Mouse (Mus musculus) embryonic facial prominence, embryonic 14.5 days (tissue): ENCODE results near the gene Dok7. TPM values are rescaled to one million over a fixed set of nuclear protein-coding genes. Genes with fewer than 3 reads are reported as not detected.

Source experiments
- ATAC-seq: fragments of 200-750 bp; cut with Nextera tagmentation; 2 replicates; pipeline ENCODE4 v1.8.0; 2017; ENCODE audit warnings: low read depth, moderate number of reproducible peaks, moderate TSS enrichment
- DNase-seq: peaks from one replicate; pipeline ENCODE4 v3.0.0-alpha.2; 2015; ENCODE audit warnings: low spot score
- H3K27ac ChIP-seq: fragments of 300-500 bp; sonication (generic); replicated peaks from 2 replicates; pipeline ENCODE4 v1.5.1; 2014; ENCODE audit warnings: low read depth, mild to moderate bottlenecking, low read length, moderate library complexity
- H3K27me3 ChIP-seq: fragments of 300-500 bp; sonication (generic); replicated peaks from 2 replicates; pipeline ENCODE4 v1.6.1; 2014; ENCODE audit warnings: low read length; ENCODE audit not compliant: control insufficient read depth, insufficient read depth
- H3K36me3 ChIP-seq: fragments of 300-500 bp; sonication (generic); 2 replicates; pipeline ENCODE4 v1.6.1; 2014; ENCODE audit warnings: low read length, mixed read lengths; ENCODE audit not compliant: control insufficient read depth, insufficient read depth
- H3K4me1 ChIP-seq: fragments of 300-500 bp; sonication (generic); 2 replicates; pipeline ENCODE4 v1.6.1; 2014; ENCODE audit warnings: antibody characterized with exemption, low read length; ENCODE audit not compliant: control insufficient read depth, insufficient read depth
- H3K4me2 ChIP-seq: fragments of 300-500 bp; sonication (generic); 2 replicates; pipeline ENCODE4 v1.6.1; 2014; ENCODE audit warnings: low read depth, mild to moderate bottlenecking, low read length, moderate library complexity, mixed read lengths
- H3K4me3 ChIP-seq: fragments of 300-500 bp; sonication (generic); 2 replicates; pipeline ENCODE4 v1.5.1; 2014; ENCODE audit warnings: low read depth, mild to moderate bottlenecking, low read length
- H3K9ac ChIP-seq: fragments of 300-500 bp; sonication (generic); 2 replicates; pipeline ENCODE4 v1.6.1; 2014; ENCODE audit warnings: low read depth, mild to moderate bottlenecking, low read length, moderate library complexity, mixed read lengths
- H3K9me3 ChIP-seq: fragments of 300-500 bp; sonication (generic); 2 replicates; pipeline ENCODE4 v1.6.1; 2016; ENCODE audit warnings: low read length; ENCODE audit not compliant: control insufficient read depth
- WGBS: fragments of 180-500 bp; shearing (Covaris S2); extraction: QIAGEN DNeasy Blood & Tissue Kit; methylation state at CpG from one replicate; pipeline ENCODE4 v1.1.7; 2014; 5-methylcytosine and 5-hydroxymethylcytosine counted together
- polyA plus RNA-seq: library from polyadenylated mRNA; unstranded; fragments of >200 nt; fragmentation: Nextera tagmentation; extraction: Ambion mirVana; gene quantifications from 2 replicates; pipeline ENCODE4 v1.2.1, GENCODE M21; 2014

The Dok7 gene
- polyA plus RNA-seq, 1 experiment from 2014 or later = 8.9 TPM

GRCm38 (mm10) chr5:35043110-35043451 lies 13.5 kb upstream of the Dok7 start:
- Histone ChIP-seq H3K4me1 (no peaks in the 10 kb centered on the region), H3K27ac (no peak overlapping the region), H3K9ac (no peak overlapping the region), H3K4me2 (no peak overlapping the region), H3K27me3 (no peaks in the 10 kb centered on the region), H3K36me3 (no peaks in the 10 kb centered on the region), H3K9me3 (no peaks in the 10 kb centered on the region), H3K4me3 (no peak overlapping the region)
- ATAC-seq (peak; percentile 84), DNase-seq (peak; percentile 90)
- 18% methylated on average over 1 of the region's 1 CpGs for WGBS

- Histone ChIP-seq H3K4me2 (no peak overlapping the region), H3K9me3 (no peaks in the 10 kb centered on the region), H3K4me1 (no peaks in the 10 kb centered on the region), H3K36me3 (no peaks in the 10 kb centered on the region), H3K27ac (no peak overlapping the region), H3K27me3 (no peaks in the 10 kb centered on the region), H3K9ac (no peak overlapping the region), H3K4me3 (no peak overlapping the region)
- DNase-seq = no peak
- WGBS = 67% methylated on average over 5 of the region's 5 CpGs
- ATAC-seq = no peak
Observed at GRCm38 (mm10) chr5:35050541-35050940, 6.0 kb upstream of the Dok7 start.

DNA sequence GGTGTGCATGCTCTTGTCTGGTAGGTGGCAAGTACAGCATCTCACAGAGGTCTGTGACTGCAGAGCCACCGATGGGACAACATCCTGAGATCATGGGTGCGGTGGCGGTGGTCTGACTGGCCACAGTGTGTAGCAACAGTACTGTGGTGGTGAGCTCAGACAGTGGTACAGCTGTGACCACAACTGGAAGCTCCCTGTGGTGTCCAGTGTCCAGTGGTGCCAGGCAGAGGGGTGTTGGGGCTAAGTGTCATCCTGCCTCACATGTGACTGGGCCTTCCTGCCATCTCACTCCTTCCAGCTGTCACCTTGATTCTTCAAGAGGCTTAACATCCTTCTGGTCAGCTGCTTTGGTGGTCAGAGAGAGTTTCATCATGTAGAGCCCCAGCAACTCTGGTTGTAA lies 1.9 kb upstream of the Dok7 start:
- Histone ChIP-seq H3K9ac (no peak overlapping the region), H3K9me3 (no peaks in the 10 kb centered on the region), H3K4me3 (no peak overlapping the region), H3K27me3 (peaks cover 22% of the 10 kb centered on the region), H3K4me1 (no peaks in the 10 kb centered on the region), H3K4me2 (no peak overlapping the region), H3K27ac (no peak overlapping the region), H3K36me3 (no peaks in the 10 kb centered on the region)
- WGBS = 91% methylated on average over 3 of the region's 3 CpGs
- ATAC-seq = no peak
- DNase-seq = no peak

- Histone ChIP-seq H3K36me3 (no peaks in the 10 kb centered on the region), H3K9ac (no peak overlapping the region), H3K4me2 (no peak overlapping the region), H3K27ac (no peak overlapping the region), H3K4me1 (no peaks in the 10 kb centered on the region), H3K4me3 (no peak overlapping the region), H3K9me3 (no peaks in the 10 kb centered on the region), H3K27me3 (peaks cover 22% of the 10 kb centered on the region)
- 68% methylated on average over 12 of the region's 12 CpGs for WGBS
- DNase-seq (peak; percentile 70), ATAC-seq (0 out of 2 replicates have a peak, but pooled peaks have one; percentile 19)
Observed at GRCm38 (mm10) chr5:35055076-35055475, 1.5 kb upstream of the Dok7 start.

DNA sequence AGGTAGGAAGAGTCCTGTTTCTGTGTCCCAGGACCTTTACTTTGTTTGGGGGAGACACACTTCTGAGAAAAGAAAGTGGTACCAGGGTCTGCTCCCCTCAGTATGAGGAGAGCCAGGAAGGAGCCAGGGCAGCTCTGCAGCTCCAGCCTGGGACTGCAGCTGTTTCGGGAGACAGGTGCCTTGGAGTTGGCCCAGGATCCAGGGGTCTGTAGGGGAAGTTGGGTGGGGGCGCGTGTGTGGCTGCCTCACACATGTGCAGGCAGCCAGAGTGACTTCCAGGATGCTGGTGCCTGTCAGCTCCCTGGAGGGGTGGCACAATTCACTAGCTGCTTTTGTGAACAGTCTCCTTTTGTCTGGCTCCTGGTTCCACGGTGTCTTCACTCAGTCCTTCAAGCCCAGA lies 1.0 kb downstream of the Dok7 start:
- H3K4me2 ChIP-seq = peak overlapping the region; percentile 94

GRCm38 (mm10) chr5:35058216-35058615 lies 1.6 kb downstream of the Dok7 start:
- H3K9ac ChIP-seq = no peak overlapping the region
- WGBS = 38% methylated on average over 1 of the region's 1 CpGs
- ATAC-seq = no peak
- no peak overlapping the region for H3K27ac ChIP-seq
- DNase-seq = no peak
- peaks cover 22% of the 10 kb centered on the region for H3K27me3 ChIP-seq
- H3K9me3 ChIP-seq = no peaks in the 10 kb centered on the region
- H3K4me3 ChIP-seq = no peak overlapping the region
- peak overlapping the region; percentile 94; the same call in 1 of the 2 replicates for H3K4me2 ChIP-seq
- no peaks in the 10 kb centered on the region for H3K4me1 ChIP-seq
- H3K36me3 ChIP-seq = no peaks in the 10 kb centered on the region

More for the DNA sequence above, 1.0 kb downstream of the Dok7 start:
- Histone ChIP-seq H3K4me1 (no peaks in the 10 kb centered on the region), H3K4me3 (peak overlapping the region; percentile 59), H3K36me3 (no peaks in the 10 kb centered on the region), H3K9ac (peak overlapping the region; percentile 66; the same call in 1 of the 2 replicates), H3K27ac (no peak overlapping the region), H3K27me3 (peaks cover 22% of the 10 kb centered on the region), H3K9me3 (no peaks in the 10 kb centered on the region)
- WGBS = 12% methylated on average over 4 of the region's 4 CpGs
- DNase-seq = peak; percentile 62
- ATAC-seq = peak; percentile 53

DNA sequence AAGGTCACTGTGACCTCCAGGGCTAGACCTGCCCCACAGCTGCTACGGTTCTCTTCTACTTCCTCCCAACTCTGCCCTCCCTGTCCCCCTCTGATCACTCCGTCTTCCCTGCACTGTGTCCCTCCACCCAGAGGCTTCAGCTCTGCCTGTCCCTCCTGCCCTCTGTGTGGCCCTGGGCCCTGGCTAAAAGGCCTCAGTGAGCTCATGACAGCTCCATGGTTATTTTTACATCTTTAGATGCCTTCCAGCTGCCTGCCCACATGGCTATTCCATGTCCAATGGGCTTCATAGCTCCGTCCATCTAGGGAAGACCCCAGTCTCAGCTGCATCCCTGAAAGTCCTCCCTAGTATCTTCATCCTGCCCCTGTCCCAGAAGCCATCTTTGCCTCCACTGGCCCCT lies 3.5 kb downstream of the Dok7 start:
- no peak for ATAC-seq
- Histone ChIP-seq H3K9me3 (no peaks in the 10 kb centered on the region), H3K4me3 (no peak overlapping the region), H3K9ac (no peak overlapping the region), H3K4me1 (no peaks in the 10 kb centered on the region), H3K4me2 (no peak overlapping the region), H3K27me3 (peaks cover 22% of the 10 kb centered on the region), H3K27ac (no peak overlapping the region), H3K36me3 (no peaks in the 10 kb centered on the region)
- no peak for DNase-seq
- 56% methylated on average over 3 of the region's 3 CpGs for WGBS

DNA sequence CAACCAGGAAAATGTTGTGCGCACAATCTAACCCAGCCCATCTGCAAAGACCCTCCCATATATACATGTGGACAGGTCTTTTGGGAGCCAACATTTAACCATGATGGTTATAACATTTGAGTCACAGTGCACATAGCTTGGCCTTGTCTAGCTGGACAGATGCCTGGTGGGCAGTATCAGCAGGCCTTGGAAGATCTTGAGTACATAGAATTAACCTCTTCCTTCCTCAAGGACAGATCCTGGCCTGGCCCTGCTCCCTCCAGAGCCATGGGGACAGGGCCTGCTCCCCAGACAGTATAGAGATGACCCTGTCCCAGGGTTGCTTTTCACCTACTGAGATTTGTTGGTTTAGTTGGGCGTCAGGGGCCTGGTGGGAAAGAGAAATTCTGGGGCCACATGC lies 13.3 kb downstream of the Dok7 start:
- H3K4me2 ChIP-seq = no peak overlapping the region
- H3K9ac ChIP-seq = no peak overlapping the region
- no peaks in the 10 kb centered on the region for H3K9me3 ChIP-seq
- DNase-seq (no peak), ATAC-seq (no peak)
- H3K27me3 ChIP-seq = no peaks in the 10 kb centered on the region
- no peaks in the 10 kb centered on the region for H3K36me3 ChIP-seq
- WGBS = 83% methylated on average over 2 of the region's 2 CpGs
- H3K4me1 ChIP-seq = no peaks in the 10 kb centered on the region
- H3K27ac ChIP-seq = no peak overlapping the region
- H3K4me3 ChIP-seq = no peak overlapping the region

- ATAC-seq (no peak), DNase-seq (no peak)
- Histone ChIP-seq H3K27ac (no peak overlapping the region), H3K9ac (no peak overlapping the region), H3K4me3 (no peak overlapping the region), H3K4me1 (no peaks in the 10 kb centered on the region), H3K9me3 (no peaks in the 10 kb centered on the region), H3K4me2 (no peak overlapping the region), H3K36me3 (no peaks in the 10 kb centered on the region), H3K27me3 (no peaks in the 10 kb centered on the region)
- WGBS = 86% methylated on average over 8 of the region's 8 CpGs
Observed at GRCm38 (mm10) chr5:35070314-35070713, 13.7 kb downstream of the Dok7 start.
